Mouse (Mus musculus): ENCODE data around the gene Prg3.

DNA sequence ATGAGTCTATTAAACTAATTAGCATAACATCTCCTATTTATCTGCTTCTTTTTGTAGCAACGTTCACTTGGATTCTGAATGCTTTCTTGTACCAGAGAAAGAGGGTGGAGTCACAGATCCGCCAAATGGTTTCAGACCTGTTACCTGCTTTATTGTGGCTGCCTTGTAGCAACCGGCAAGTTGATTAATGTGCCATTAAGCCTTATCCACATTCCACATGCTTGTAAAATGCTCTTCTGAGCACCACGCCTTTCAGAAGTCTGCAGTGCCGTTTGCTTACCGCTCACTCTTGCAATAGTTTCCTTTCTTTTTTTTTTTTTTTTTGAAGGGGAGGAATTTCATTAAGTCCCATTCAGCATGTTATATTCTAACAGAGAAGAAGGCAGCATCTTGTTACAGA is 41.9 kb downstream of the Prg3 start:
- TF ChIP-seq CTCF (IDR thresholded peaks at IDR 0.05; ENCODE audit: control insufficient read depth, insufficient read depth, insufficient read length) (no peak), USF1 (IDR thresholded peaks at IDR 0.05; ENCODE audit: low read depth) (no peak), MYOD1 (IDR thresholded peaks at IDR 0.05; ENCODE audit: control insufficient read depth, insufficient read length, low read depth) (no peak), CEBPB (IDR thresholded peaks at IDR 0.05; ENCODE audit: low read depth) (no peak)

Measured in C2C12 (cell line).